Mouse (Mus musculus): Measurements from ENCODE around the gene Fbxo44.

GRCm38 (mm10) chr4:148181483-148181882 lies 21.2 kb upstream of the Fbxo44 start:
- no peak for TF ChIP-seq POLR2A (IDR thresholded peaks at IDR 0.05; ENCODE audit: insufficient read depth, low read length)
- no peak for TF ChIP-seq CTCF (IDR thresholded peaks at IDR 0.05; ENCODE audit: low read depth, low read length)
- TF ChIP-seq EP300 (IDR thresholded peaks at IDR 0.05; ENCODE audit: insufficient read depth, low read depth, low read length) = no peak

All from ES-Bruce4 (cell line).